Mouse (Mus musculus): ENCODE data around the gene Gm36864. TPM values are rescaled to one million over a fixed set of nuclear protein-coding genes. Genes with fewer than 3 reads are reported as not detected.
A peak's percentile ranks its signal among the peaks of the same experiment; 100 is the strongest.

The Gm36864 gene
- total RNA-seq, 2 experiments from 2014 or later: not detected

- ATAC-seq (replicated peaks; ENCODE audit: poor library complexity): no peak
Observed at GRCm38 (mm10) chr7:44254930-44255329, 19.0 kb downstream of the Gm36864 start.

DNA sequence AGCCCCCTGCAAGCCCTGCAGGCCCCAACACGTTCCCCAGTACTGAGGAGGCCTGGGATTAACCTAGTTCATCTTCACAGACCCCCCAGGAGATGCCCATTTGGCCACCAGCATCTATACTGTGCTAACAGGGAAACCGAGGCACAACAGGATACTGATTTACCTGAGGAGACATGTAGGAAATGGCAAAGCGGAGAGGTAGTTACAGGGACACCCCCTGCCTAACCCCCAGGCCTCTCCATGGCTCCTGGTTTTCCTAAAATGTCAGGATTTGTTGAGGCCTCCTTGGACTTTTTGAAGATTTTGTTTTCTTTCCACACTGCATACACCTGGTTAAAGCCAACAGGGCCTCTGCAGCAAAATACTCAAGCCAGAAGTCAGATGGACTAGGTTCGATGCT, 21.3 kb downstream of the Gm36864 start, which contains the start of gene Acp4:
Gene Acp4, minus strand, starts transcription at position 101 of the 400 bp plus-strand sequence.
- no peak for ATAC-seq (replicated peaks; ENCODE audit: poor library complexity)

- no peak for ATAC-seq (replicated peaks; ENCODE audit: poor library complexity)
Observed at GRCm38 (mm10) chr7:44260410-44260809, 24.4 kb downstream of the Gm36864 start.

- ATAC-seq (replicated peaks; ENCODE audit: poor library complexity): no peak
Observed at GRCm38 (mm10) chr7:44261147-44261546, 25.2 kb downstream of the Gm36864 start, which contains the start of gene Gm15517. Gene Gm15517 (plus strand): TSS chr7:44261447.

DNA sequence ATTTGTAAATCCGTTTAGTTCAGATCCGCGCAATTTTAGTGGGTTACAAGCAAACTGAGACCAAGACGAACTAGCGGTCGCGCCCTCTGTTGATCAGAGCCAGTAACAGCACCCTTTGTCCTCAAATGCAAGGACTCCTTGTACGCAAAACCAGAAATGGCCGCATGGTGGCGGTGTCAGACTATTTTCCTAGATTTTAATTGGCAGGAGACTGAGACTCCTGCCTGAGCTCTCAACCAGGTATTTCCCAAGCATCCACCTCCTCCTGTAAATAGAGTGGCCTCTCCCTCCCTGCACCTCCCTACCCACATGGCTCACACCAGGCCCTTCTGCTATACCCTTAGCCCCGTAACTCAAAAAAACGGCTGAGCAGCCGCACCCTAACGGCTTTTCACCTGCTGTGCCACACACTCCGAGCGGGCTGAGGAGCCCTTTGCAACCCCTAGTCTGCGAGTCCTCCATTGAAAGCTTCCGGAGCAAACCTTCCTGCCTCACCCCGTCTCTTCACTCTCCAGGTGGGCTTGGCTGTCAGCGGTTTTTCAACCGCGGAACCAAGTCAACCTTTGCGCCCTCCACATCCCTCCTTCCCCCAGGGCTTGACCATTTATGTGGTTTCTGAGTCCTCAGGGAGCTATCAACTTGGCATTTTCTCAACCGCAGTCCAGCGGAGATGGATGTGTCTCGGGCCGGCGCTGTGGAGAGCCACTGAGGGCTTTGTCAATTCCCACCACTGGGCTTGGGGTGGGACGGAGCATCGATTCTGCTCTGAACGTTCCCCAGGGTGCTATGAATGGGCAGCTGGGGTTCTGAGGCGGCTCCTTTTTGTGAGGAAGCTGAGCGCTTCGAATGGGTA, 27.0 kb downstream of the Gm36864 start:
- ATAC-seq (replicated peaks; ENCODE audit: poor library complexity): peak; percentile 98

- ATAC-seq (replicated peaks; ENCODE audit: poor library complexity): no peak
Observed at GRCm38 (mm10) chr7:44268117-44268516, 32.1 kb downstream of the Gm36864 start.

DNA sequence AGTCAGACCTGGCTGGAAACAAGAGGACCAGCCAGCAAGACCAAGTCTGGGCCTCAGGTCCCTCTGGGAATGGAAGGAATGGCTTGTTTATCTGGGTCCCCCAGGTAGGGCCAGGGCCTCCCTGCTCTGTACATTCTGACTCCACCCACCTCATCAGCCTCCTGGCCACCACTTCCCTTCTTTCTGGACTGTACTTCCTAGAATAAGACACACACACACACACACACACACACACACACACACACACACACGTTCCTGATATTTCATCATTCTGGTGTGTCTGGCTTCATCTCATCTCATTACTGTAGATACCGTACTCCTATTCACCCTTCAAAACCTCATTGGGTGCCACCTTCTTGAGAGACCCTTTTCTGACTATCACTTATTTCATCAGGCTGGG, 33.4 kb downstream of the Gm36864 start:
- peak; percentile 72 for ATAC-seq (replicated peaks; ENCODE audit: poor library complexity)

GRCm38 (mm10) chr7:44271309-44271708, 35.3 kb downstream of the Gm36864 start:
- ATAC-seq (replicated peaks; ENCODE audit: poor library complexity): peak; percentile 44; the same call in 1 of the 2 replicates

GRCm38 (mm10) chr7:44272546-44272945, 36.6 kb downstream of the Gm36864 start:
- ATAC-seq (replicated peaks; ENCODE audit: poor library complexity): peak; percentile 57

DNA sequence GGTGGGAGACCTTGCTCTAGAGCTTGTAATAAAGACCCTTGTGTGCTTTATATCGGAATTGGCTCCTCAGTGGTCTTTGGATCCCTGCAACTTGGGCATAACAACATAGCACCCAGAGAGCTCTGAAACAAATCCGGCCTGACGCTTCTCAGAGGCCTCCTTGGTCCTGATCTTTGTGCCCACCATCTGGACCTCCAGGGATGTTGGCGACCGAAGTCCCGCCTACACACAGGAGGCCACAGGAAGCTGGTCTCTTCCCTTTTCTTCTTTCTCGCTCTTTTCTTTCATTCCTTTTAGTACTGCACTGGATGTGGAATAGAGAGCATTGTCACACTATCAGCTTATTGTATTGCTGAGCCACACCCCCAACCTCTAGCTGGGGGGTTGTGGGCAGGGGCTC, 37.5 kb downstream of the Gm36864 start:
- ATAC-seq (replicated peaks; ENCODE audit: poor library complexity): no peak

DNA sequence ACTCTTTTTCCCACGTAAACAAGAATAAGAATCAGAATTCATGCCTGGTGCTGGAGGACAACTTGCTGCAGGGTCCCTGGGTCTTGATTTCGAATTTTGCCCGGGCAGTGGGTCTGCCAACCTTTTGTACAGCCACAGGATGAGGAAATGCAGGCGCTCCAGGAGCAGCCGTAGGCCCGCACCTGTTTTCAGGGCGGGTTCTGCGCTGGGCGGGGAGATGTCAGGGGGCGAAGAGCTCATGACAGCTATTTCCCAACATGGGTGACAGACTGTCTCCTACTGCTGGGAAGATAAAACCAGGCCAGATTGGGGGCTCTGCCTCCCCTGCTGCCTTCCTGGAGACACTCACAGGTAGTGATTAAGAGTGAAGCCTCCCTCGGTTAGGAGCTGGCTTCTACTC, 38.1 kb downstream of the Gm36864 start:
- no peak for ATAC-seq (replicated peaks; ENCODE audit: poor library complexity)

DNA sequence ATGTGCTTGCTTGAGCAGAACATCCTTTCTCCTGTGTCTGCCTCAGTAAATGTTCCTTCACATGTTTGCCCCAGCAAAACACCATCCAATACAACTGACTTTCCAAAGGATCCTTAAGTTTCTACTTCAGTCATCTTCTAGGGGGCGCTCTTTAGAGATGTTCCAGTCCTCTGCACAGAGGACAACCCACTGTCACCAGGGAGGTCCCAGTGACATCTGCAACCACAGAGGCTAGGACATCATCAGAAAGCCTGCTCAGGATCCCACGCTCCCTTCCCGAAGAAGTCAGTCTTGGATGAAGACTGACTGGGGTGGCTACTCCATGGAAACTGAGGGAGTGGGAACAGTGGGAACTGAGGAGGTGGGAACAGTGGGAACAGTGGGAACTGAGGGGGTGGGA, 39.6 kb downstream of the Gm36864 start:
- no peak for ATAC-seq (replicated peaks; ENCODE audit: poor library complexity)

GRCm38 (mm10) chr7:44276461-44277249, 40.7 kb downstream of the Gm36864 start:
- ATAC-seq (replicated peaks; ENCODE audit: poor library complexity): no peak

DNA sequence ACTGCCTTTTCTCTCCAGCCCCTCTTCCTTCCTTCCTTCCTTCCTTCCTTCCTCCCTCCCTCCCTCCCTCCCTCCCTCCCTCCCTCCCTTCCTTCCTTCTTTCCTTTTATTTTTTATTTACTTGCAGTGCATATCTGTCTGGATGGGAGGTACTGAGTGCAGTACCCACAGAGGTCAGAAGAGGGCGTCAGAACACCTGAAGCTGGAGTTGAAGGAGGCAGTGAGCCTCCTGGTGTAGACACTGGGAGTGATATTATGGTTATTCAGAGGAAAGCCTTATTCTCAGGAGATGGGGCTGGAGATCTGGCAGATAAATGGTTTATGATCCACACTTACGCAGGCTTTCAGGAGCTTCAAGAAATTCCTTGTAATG, 41.3 kb downstream of the Gm36864 start:
- peak; percentile 61 for ATAC-seq (replicated peaks; ENCODE audit: poor library complexity)

- peak; percentile 89 for ATAC-seq (replicated peaks; ENCODE audit: poor library complexity)
Observed at GRCm38 (mm10) chr7:44280959-44281358, 45.0 kb downstream of the Gm36864 start.

- ATAC-seq (replicated peaks; ENCODE audit: poor library complexity): no peak
Observed at GRCm38 (mm10) chr7:44281586-44281985, 45.6 kb downstream of the Gm36864 start.

GRCm38 (mm10) chr7:44287760-44288159, 51.8 kb downstream of the Gm36864 start:
- ATAC-seq (replicated peaks; ENCODE audit: poor library complexity): no peak

DNA sequence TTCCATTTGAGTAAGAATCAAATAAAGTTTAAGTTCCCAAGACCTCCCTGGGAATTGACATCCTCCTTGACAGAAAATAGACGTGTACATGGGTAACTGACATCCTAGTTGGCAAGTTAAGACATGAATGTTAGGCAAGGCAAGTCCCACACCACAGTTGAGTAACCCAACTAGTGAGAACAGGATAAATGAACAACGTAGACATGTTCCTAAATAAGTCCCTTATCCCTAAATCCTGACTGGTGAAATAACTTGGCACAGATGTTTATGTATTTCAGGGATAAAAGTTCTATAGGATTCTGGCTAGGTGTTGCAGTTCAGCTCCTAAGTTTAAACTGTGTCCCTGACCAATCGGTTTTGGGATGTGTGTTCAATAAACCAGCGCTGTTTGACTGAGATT, 55.0 kb downstream of the Gm36864 start:
- ATAC-seq (replicated peaks; ENCODE audit: poor library complexity): no peak

DNA sequence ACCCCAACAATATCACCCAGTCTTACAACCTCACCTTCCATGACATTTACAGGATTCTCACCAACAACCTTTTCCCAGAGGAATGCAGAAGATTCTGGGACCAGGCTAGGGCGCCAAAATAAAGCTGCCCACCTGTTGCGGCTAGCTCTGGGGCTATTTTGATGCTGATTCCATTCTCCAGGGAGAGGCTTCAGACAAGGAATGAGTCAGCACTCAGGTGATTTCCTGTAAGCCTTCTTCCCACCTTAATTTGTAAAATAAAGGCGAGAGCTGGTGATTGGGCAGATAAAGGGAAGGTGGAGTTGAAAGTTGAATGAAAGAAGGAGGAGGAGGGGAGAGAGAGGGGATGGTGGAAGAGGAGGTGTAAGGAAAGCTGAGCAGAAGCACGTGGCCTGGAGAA, 55.4 kb downstream of the Gm36864 start:
- no peak for ATAC-seq (replicated peaks; ENCODE audit: poor library complexity)
